Mouse (Mus musculus) heart, embryonic 15.5 days (tissue): ENCODE results near the gene Speer1. TPM values are rescaled to one million over a fixed set of nuclear protein-coding genes. Genes with fewer than 3 reads are reported as not detected.
"Not testable (repeated sequence)": the region's sequence is repeated elsewhere in the genome, so short reads cannot be mapped to it uniquely, and the experiment has no call there.

Experiments
- ATAC-seq: fragments of 200-750 bp; cut with Nextera tagmentation; replicated peaks from 2 replicates; pipeline ENCODE4 v1.8.0; 2017; ENCODE audit warnings: low read depth, moderate TSS enrichment; ENCODE audit not compliant: insufficient number of reproducible peaks, insufficient read depth, low FRiP score
- H3K27ac ChIP-seq: fragments of 300-500 bp; sonication (generic); 2 replicates; pipeline ENCODE4 v1.5.1; 2015; ENCODE audit warnings: mild to moderate bottlenecking, inconsistent platforms
- H3K27me3 ChIP-seq: fragments of 300-500 bp; sonication (generic); 2 replicates; pipeline ENCODE4 v1.6.1; 2015; ENCODE audit warnings: inconsistent platforms
- H3K36me3 ChIP-seq: fragments of 300-500 bp; sonication (generic); 2 replicates; pipeline ENCODE4 v1.6.1; 2015; ENCODE audit warnings: mild to moderate bottlenecking, inconsistent platforms
- H3K4me1 ChIP-seq: fragments of 300-500 bp; sonication (generic); replicated peaks from 2 replicates; pipeline ENCODE4 v1.6.1; 2015; ENCODE audit warnings: inconsistent platforms
- H3K4me2 ChIP-seq: fragments of 300-500 bp; sonication (generic); 2 replicates; pipeline ENCODE4 v1.6.1; 2015; ENCODE audit warnings: inconsistent platforms, mild to moderate bottlenecking, moderate library complexity
- H3K4me3 ChIP-seq: fragments of 300-500 bp; sonication (generic); 2 replicates; pipeline ENCODE4 v1.5.1; 2015; ENCODE audit warnings: mild to moderate bottlenecking, inconsistent platforms
- H3K9ac ChIP-seq: fragments of 300-500 bp; sonication (generic); 2 replicates; pipeline ENCODE4 v1.6.1; 2015; ENCODE audit warnings: mild to moderate bottlenecking, inconsistent platforms
- H3K9me3 ChIP-seq: fragments of 300-500 bp; sonication (generic); replicated peaks from 2 replicates; pipeline ENCODE4 v1.6.1; 2016; ENCODE audit warnings: inconsistent platforms
- WGBS: fragments of 180-500 bp; shearing (Covaris S2); methylation state at CpG from one replicate; pipeline ENCODE4 v1.1.7; 2015; ENCODE audit warnings: mixed read lengths; 5-methylcytosine and 5-hydroxymethylcytosine counted together
- polyA plus RNA-seq: library from polyadenylated mRNA; unstranded; fragments of >200 nt; fragmentation: Nextera tagmentation; extraction: Ambion mirVana; gene quantifications from 2 replicates; pipeline ENCODE4 v1.2.1, GENCODE M21; 2015

Speer1 gene
- polyA plus RNA-seq = not detected in 2 replicates

DNA sequence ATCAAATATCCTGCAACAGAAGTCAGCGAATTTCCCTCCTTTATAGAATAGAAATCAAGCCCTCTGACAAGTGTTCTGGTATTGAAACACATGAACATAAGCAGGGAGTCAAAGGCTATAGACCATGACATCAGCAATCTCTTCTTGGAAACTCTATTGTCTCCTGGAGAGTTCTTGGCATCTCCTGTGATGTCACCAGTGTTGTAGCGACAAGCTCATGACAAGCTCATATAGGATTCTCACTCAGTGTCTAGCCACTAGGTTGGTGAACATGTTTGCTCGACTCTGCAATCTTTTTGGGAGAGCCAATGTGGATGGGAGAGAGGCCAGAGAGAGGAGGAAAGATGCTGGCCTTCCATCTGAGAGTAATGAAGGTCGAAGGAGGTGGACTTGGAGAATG lies at the start of gene Speer1:
Gene Speer1 (plus strand): TSS at position 301 of the 400 bp plus-strand sequence.
- not testable (repeated sequence) for H3K36me3 ChIP-seq, H3K4me2 ChIP-seq, H3K9ac ChIP-seq, ATAC-seq, H3K9me3 ChIP-seq, H3K27me3 ChIP-seq, H3K4me3 ChIP-seq, H3K4me1 ChIP-seq, H3K27ac ChIP-seq
- WGBS = 75% methylated on average over 1 of the region's 4 CpGs

Other genes with a start within 250 kb of the Speer1 start
- gene Gm8879, start 213.9 kb upstream of the Speer1 start, polyA plus RNA-seq = not detected in 2 replicates
- not detected in 2 replicates for gene Gm5861, start 158.4 kb upstream of the Speer1 start, polyA plus RNA-seq
- not detected in 2 replicates for gene Gm8890, start 85.5 kb upstream of the Speer1 start, polyA plus RNA-seq
- gene Gm8897, start 74.9 kb downstream of the Speer1 start, polyA plus RNA-seq = not detected in 2 replicates
- gene Gm8906, start 161.2 kb downstream of the Speer1 start, polyA plus RNA-seq = not detected in 2 replicates